Mouse (Mus musculus): Measurements from ENCODE around the gene Zfp444. TPM values are rescaled to one million over a fixed set of nuclear protein-coding genes. Genes with fewer than 3 reads are reported as not detected.
A peak's percentile ranks its signal among the peaks of the same experiment; 100 is the strongest.
"Not testable (repeated sequence)": the region's sequence is repeated elsewhere in the genome, so short reads cannot be mapped to it uniquely, and the experiment has no call there.

Zfp444 gene
- total RNA-seq, 1 experiment from 2014 or later: 22.6 TPM

- no peak for ATAC-seq (ENCODE audit: extremely low read depth, insufficient number of reproducible peaks, low FRiP score, poor library complexity, severe bottlenecking)
Observed at GRCm38 (mm10) chr7:6156901-6157472, 15.0 kb upstream of the Zfp444 start.

DNA sequence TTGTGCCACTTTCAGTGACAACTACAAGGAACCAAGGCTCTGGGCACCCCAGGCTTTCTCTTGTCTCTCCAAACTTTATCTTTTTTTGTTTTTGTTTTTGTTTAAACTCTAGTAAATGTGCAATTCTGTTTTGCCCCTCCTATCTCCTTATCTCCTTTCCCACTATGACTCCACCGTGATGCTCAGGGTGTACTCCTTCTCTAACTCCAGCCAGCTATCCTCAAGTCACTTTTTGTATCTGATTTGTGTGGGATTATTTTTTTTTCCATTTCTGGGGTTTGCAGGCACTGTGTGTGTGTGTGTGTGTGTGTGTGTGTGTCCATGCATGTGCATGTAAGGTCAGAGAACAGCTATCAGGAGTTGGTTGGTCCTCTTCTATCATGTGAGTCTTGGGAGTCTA is 14.5 kb upstream of the Zfp444 start:
- ATAC-seq (ENCODE audit: extremely low read depth, insufficient number of reproducible peaks, low FRiP score, poor library complexity, severe bottlenecking): no peak

DNA sequence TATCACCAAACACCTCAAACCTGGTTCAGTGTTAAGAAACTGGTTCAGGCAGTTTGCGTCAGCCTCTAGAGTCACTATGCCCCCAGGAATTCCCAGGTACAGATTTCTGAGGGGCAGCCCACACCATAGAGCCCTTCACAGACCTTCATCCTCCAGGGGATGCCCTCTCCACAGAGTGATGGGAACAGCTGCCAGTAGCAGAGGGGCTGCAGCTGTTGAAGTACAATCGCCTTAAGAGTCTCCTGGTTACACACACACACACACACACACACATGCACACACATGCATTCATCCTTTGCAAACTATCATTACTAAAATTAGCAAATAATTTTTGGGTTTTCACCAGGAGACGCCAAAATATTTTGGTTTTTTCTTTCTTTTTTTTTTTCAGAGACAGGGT is 12.4 kb upstream of the Zfp444 start:
- no peak for ATAC-seq (ENCODE audit: extremely low read depth, insufficient number of reproducible peaks, low FRiP score, poor library complexity, severe bottlenecking)

- no peak for ATAC-seq (ENCODE audit: extremely low read depth, insufficient number of reproducible peaks, low FRiP score, poor library complexity, severe bottlenecking)
Observed at GRCm38 (mm10) chr7:6161541-6161940, 10.5 kb upstream of the Zfp444 start.

DNA sequence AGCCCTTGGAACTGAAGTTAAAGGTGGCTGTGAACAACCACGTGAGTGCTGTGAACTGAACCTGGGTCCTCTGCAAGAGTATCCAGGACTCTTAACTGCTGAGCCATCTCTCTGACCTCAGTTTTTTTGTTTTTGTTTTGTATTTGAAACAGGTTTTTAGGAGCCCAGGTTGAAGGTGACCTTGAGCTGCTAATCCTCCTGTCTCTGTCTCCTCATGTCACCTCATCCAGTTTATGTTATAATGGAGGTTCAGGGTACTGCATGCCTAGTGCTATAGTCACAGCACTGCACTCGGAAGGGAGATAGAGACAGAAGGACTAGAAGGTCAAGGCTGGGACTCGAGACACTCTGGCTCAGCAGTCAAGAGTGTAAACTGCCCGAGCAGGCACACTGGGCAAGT is 9.9 kb upstream of the Zfp444 start:
- ATAC-seq (ENCODE audit: extremely low read depth, insufficient number of reproducible peaks, low FRiP score, poor library complexity, severe bottlenecking): no peak

DNA sequence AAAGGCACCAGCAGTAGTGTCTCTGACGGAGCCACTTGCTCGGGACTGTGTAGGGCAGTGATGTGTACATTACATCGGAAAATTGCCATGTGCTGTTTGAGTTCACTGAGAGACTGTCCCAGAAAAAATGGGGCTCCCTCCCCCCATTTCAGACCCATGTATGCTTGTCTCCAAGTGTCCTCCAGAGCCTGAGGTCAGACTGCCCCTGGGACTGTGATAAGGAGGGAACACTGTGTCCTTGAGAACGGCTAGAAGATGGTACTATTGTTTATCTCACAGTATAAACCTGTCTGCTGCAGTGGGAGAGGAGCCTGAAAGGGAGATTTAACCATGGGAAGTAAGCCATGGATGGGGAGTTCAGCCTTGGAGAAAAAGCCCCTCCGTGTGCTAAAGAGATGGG is 7.4 kb upstream of the Zfp444 start:
- ATAC-seq (ENCODE audit: extremely low read depth, insufficient number of reproducible peaks, low FRiP score, poor library complexity, severe bottlenecking): no peak

- no peak for ATAC-seq (ENCODE audit: extremely low read depth, insufficient number of reproducible peaks, low FRiP score, poor library complexity, severe bottlenecking)
Observed at GRCm38 (mm10) chr7:6169403-6169802, 2.6 kb upstream of the Zfp444 start.

- ATAC-seq (ENCODE audit: extremely low read depth, insufficient number of reproducible peaks, low FRiP score, poor library complexity, severe bottlenecking): no peak
Observed at GRCm38 (mm10) chr7:6170391-6170790, 1.6 kb upstream of the Zfp444 start.

DNA sequence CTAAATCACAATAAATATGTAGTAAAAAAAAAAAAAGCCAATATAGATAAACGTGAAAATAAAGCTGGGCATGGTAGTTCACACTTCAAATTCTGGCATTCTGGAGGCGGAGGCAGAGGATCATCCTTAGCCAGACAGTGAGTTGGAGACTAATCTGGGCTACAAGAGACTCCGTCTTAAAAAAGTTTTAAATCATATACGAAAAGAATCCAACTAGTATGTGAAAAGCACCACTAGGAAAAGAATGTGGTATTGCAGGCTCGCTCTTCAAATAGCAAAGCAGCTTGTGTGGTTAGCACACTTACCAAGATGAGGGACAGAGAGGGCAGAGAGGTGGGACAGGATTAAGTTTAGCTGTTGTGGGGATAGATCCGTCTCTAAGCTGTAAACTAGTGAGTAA is 1.2 kb upstream of the Zfp444 start:
- no peak for ATAC-seq (ENCODE audit: extremely low read depth, insufficient number of reproducible peaks, low FRiP score, poor library complexity, severe bottlenecking)

GRCm38 (mm10) chr7:6171444-6172005 is 501 bp upstream of the Zfp444 start:
- peak; percentile 71 for ATAC-seq (ENCODE audit: extremely low read depth, insufficient number of reproducible peaks, low FRiP score, poor library complexity, severe bottlenecking)

- no peak for ATAC-seq (ENCODE audit: extremely low read depth, insufficient number of reproducible peaks, low FRiP score, poor library complexity, severe bottlenecking)
Observed at GRCm38 (mm10) chr7:6172674-6173244, 733 bp downstream of the Zfp444 start.

GRCm38 (mm10) chr7:6173872-6174271 is 1.8 kb downstream of the Zfp444 start:
- no peak for ATAC-seq (ENCODE audit: extremely low read depth, insufficient number of reproducible peaks, low FRiP score, poor library complexity, severe bottlenecking)

GRCm38 (mm10) chr7:6174365-6174987 is 2.5 kb downstream of the Zfp444 start:
- ATAC-seq (ENCODE audit: extremely low read depth, insufficient number of reproducible peaks, low FRiP score, poor library complexity, severe bottlenecking): not testable (repeated sequence)

GRCm38 (mm10) chr7:6179013-6179412 is 7.0 kb downstream of the Zfp444 start:
- ATAC-seq (ENCODE audit: extremely low read depth, insufficient number of reproducible peaks, low FRiP score, poor library complexity, severe bottlenecking): no peak

- no peak for ATAC-seq (ENCODE audit: extremely low read depth, insufficient number of reproducible peaks, low FRiP score, poor library complexity, severe bottlenecking)
Observed at GRCm38 (mm10) chr7:6182882-6183281, 10.9 kb downstream of the Zfp444 start.

DNA sequence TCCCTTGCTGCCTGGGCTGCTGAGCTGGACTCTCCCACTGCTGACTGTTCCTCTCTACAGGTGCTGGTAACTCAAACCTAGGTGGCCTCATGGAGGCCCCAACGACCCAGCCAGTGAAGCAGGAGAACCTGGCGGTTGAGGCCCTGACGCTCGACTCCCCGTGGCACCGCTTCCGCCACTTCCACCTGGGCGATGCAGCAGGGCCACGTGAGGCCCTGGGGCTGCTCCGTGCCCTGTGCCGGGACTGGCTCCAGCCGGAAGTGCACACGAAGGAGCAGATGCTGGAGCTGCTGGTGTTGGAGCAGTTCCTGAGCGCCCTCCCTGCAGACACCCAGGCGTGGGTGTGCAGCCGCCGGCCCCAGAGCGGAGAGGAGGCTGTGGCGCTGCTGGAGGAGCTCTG is 11.8 kb downstream of the Zfp444 start:
- ATAC-seq (ENCODE audit: extremely low read depth, insufficient number of reproducible peaks, low FRiP score, poor library complexity, severe bottlenecking): no peak

- no peak for ATAC-seq (ENCODE audit: extremely low read depth, insufficient number of reproducible peaks, low FRiP score, poor library complexity, severe bottlenecking)
Observed at GRCm38 (mm10) chr7:6184521-6184920, 12.5 kb downstream of the Zfp444 start.

- ATAC-seq (ENCODE audit: extremely low read depth, insufficient number of reproducible peaks, low FRiP score, poor library complexity, severe bottlenecking): no peak
Observed at GRCm38 (mm10) chr7:6185391-6185790, 13.4 kb downstream of the Zfp444 start.

DNA sequence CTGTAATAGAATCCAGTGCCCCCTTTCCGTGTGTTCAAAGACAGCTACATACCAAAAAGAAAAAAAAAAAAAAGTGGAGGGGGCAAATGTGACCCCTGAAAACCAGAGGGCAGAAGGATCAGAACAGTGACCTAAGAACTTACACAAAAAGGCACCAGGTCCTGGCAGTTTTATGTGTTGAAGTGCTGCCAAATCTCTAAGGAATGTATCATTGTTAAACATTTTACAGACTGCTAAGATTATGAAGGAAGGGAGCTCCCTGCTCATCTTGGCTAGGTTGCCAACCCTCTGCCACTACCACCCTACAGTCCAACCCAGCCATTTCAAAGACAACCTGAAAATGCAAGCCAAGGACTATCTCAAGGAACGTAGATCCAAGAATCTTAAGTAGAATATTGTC is 14.2 kb downstream of the Zfp444 start:
- no peak for ATAC-seq (ENCODE audit: extremely low read depth, insufficient number of reproducible peaks, low FRiP score, poor library complexity, severe bottlenecking)

- no peak for ATAC-seq (ENCODE audit: extremely low read depth, insufficient number of reproducible peaks, low FRiP score, poor library complexity, severe bottlenecking)
Observed at GRCm38 (mm10) chr7:6186756-6187155, 14.7 kb downstream of the Zfp444 start.

Data from neutrophil, adult 5-6 weeks (primary cell).